ENCODE assay signal across 12 mouse cellular contexts in the genomic region with DNA sequence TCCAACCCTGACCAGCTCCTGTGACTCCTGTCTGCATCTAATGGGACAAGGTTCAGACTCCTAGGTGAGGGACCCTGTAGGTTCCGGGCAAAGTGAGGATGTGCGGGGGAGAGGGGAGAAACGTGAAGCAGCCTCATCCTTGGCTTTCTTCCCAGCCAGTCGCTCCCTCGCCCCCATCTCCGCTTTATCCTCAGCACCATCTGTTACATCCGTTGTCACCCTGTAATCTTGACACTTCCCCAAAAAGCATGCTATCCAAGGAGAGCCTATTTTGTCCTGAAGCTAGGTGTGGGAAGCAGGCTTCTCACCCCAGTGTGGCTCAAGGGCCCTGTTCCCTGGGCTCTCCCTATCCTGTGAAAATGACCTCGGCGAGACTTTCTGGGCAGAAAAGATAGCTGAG. TPM values are rescaled to one million over a fixed set of nuclear protein-coding genes. Genes with fewer than 3 reads are reported as not detected.
DNase-seq lines count a peak whose midpoint lies in the region; ATAC-seq lines count a peak whose summit lies in the region.
"Had no signal": no experiment of that assay in that cellular context is flagged by ENCODE, and none has a peak within 500 bp of the region (broad histone marks: within the 10 kb centered on the region; RNA-seq: fewer than 3 reads in every experiment).

No protein-coding gene starts in this region.

- H3K4me2 ChIP-seq in heart, embryonic 11.5 days = no peak overlapping the region
- no peak overlapping the region; the same call in 1 of the 2 replicates for H3K4me2 ChIP-seq in limb, embryonic 15.5 days

- H3K27ac ChIP-seq in heart, embryonic 11.5 days (ENCODE audit: low read depth, low read length) = no peak overlapping the region
- H3K27ac ChIP-seq in limb, embryonic 15.5 days = 0 out of 2 replicates have a peak overlapping the region, but pooled peaks have one; percentile 43

- 30% methylated on average over 9 of the region's 9 CpGs for WGBS in heart, embryonic 11.5 days (ENCODE audit: insufficient replicate concordance)
- WGBS in limb, embryonic 15.5 days = 36% methylated on average over 9 of the region's 9 CpGs

- H3K4me3 ChIP-seq in heart, embryonic 11.5 days (ENCODE audit: low read depth, low read length) = no peak overlapping the region
- H3K4me3 ChIP-seq in limb, embryonic 15.5 days = no peak overlapping the region
- H3K4me3 ChIP-seq: myocyte had no signal

- peak; percentile 92 for DNase-seq in heart, adult 11 months
- DNase-seq in brain, adult 2 months (ENCODE audit: low read depth, low spot score) = peak; percentile 97
- DNase-seq in urinary bladder, postnatal 14 days (ENCODE audit: low spot score) = no peak
- no peak for DNase-seq in kidney, postnatal 25 days
- no peak for DNase-seq in testis, postnatal 14 days (ENCODE audit: low spot score)
- DNase-seq: adrenal gland, adult 8-10 months had no signal

- H3K36me3 ChIP-seq in heart, embryonic 11.5 days (ENCODE audit: control insufficient read depth, insufficient read depth, low read length) = no peaks in the 10 kb centered on the region
- H3K36me3 ChIP-seq in limb, embryonic 15.5 days = no peaks in the 10 kb centered on the region

- ATAC-seq in heart, embryonic 11.5 days (replicated peaks; ENCODE audit: insufficient number of reproducible peaks, low FRiP score, low TSS enrichment) = no peak
- peak; percentile 32; the same call in 1 of the 2 replicates for ATAC-seq in frontal cortex, adult (ENCODE audit: low TSS enrichment)
- ATAC-seq in limb, embryonic 15.5 days (ENCODE audit: insufficient number of reproducible peaks, low FRiP score, low TSS enrichment, low read depth) = no peak
- ATAC-seq: CD4-positive, CD25-positive, alpha-beta regulatory T cell, adult 4 months had no signal

- peaks cover 47% of the 10 kb centered on the region for H3K4me1 ChIP-seq in heart, embryonic 11.5 days (ENCODE audit: control insufficient read depth, insufficient read depth, low read length)
- peaks cover 72% of the 10 kb centered on the region for H3K4me1 ChIP-seq in limb, embryonic 15.5 days

- H3K9me3 ChIP-seq in heart, embryonic 11.5 days (replicated peaks; ENCODE audit: control insufficient read depth, low read length) = no peaks in the 10 kb centered on the region
- no peaks in the 10 kb centered on the region for H3K9me3 ChIP-seq in limb, embryonic 15.5 days

- no peak overlapping the region for H3K9ac ChIP-seq in heart, embryonic 11.5 days (ENCODE audit: low read depth, low read length)
- H3K9ac ChIP-seq in limb, embryonic 15.5 days = no peak overlapping the region

- H3K27me3 ChIP-seq in heart, embryonic 11.5 days (ENCODE audit: control insufficient read depth, insufficient read depth, low read length) = no peaks in the 10 kb centered on the region
- H3K27me3 ChIP-seq in limb, embryonic 15.5 days = no peaks in the 10 kb centered on the region

RNA-seq across cellular contexts. Expression of a gene that starts 3.9 kb away (rescaled TPM):
- polyA plus RNA-seq in heart, embryonic 11.5 days (2014; fragmentation: Nextera tagmentation; extraction: Ambion mirVana) = 18.8 and 21.4 TPM in 2 replicates
- 54.9 and 55.4 TPM in 2 replicates for polyA plus RNA-seq in limb, embryonic 15.5 days (2015; fragmentation: Nextera tagmentation; extraction: Ambion mirVana)

RNA-seq across cellular contexts. Expression of a gene that starts 42.9 kb away (rescaled TPM):
- 0.41 and 0.73 TPM in 2 replicates for polyA plus RNA-seq in heart, embryonic 11.5 days (2014; fragmentation: Nextera tagmentation; extraction: Ambion mirVana)
- 0.21 and 0.28 TPM in 2 replicates for polyA plus RNA-seq in limb, embryonic 15.5 days (2015; fragmentation: Nextera tagmentation; extraction: Ambion mirVana)
- polyA plus RNA-seq: CD4-positive, CD25-positive, alpha-beta regulatory T cell, adult 4 months; liver, adult 2 months; myocyte had no signal

RNA-seq across cellular contexts. Expression of a gene that starts 43.0 kb away (rescaled TPM):
- 0.29 TPM in 1 of 2 replicates, not detected in the other for polyA plus RNA-seq in heart, embryonic 11.5 days (2014; fragmentation: Nextera tagmentation; extraction: Ambion mirVana)
- not detected in 2 replicates for polyA plus RNA-seq in limb, embryonic 15.5 days (2015; fragmentation: Nextera tagmentation; extraction: Ambion mirVana)
- polyA plus RNA-seq: CD4-positive, CD25-positive, alpha-beta regulatory T cell, adult 4 months; liver, adult 2 months; myocyte had no signal

RNA-seq across cellular contexts. Expression of a gene that starts 44.2 kb away (rescaled TPM):
- polyA plus RNA-seq in heart, embryonic 11.5 days (2014; fragmentation: Nextera tagmentation; extraction: Ambion mirVana) = 31.9 and 38.6 TPM in 2 replicates
- polyA plus RNA-seq in limb, embryonic 15.5 days (2015; fragmentation: Nextera tagmentation; extraction: Ambion mirVana) = 69.2 and 82.2 TPM in 2 replicates

RNA-seq across cellular contexts. Expression of a gene that starts 52.7 kb away (rescaled TPM):
- polyA plus RNA-seq in heart, embryonic 11.5 days (2014; fragmentation: Nextera tagmentation; extraction: Ambion mirVana) = not detected in 2 replicates
- not detected in 2 replicates for polyA plus RNA-seq in limb, embryonic 15.5 days (2015; fragmentation: Nextera tagmentation; extraction: Ambion mirVana)
- polyA plus RNA-seq: CD4-positive, CD25-positive, alpha-beta regulatory T cell, adult 4 months; liver, adult 2 months; myocyte had no signal

Comparison
In these comparisons a context has a peak if more than half of its experiments do, and no peak if none do; other contexts are left out.
1. DNase-seq: peak in heart, adult 11 months (single experiment) and brain, adult 2 months (single experiment); none in urinary bladder, postnatal 14 days (single experiment), kidney, postnatal 25 days (0 of 2) and testis, postnatal 14 days (single experiment).